ENCODE assay signal across 16 mouse cellular contexts in the genomic region with DNA sequence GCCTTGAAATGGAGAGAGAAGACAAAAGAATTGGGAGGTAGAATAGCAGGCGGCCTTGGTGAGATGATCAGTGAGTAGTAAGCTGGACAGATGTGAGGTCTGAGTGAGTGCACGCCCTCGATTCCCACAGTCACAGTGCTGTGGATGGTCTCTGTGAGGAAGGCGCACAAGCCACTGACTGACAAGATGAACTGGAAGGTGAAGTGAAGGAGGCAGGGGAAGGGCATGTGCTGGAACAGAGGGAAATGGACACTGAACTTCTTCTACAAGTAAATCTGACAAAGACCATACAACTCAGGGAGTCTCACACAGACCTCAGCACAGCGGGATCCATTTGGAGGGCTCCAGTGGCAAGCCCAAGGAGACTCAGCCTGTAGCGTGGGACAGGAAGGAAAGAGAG.
"Had no signal": no experiment of that assay in that cellular context is flagged by ENCODE, and none has a peak within 500 bp of the region (broad histone marks: within the 10 kb centered on the region; RNA-seq: fewer than 3 reads in every experiment).

No protein-coding gene starts in this region.

- H3K9ac ChIP-seq: neural tube, embryonic 13.5 days; neural tube, embryonic 15.5 days; stomach, embryonic 15.5 days had no signal

- H3K4me1 ChIP-seq: neural tube, embryonic 13.5 days; stomach, embryonic 15.5 days had no signal

- H3K27ac ChIP-seq: neural tube, embryonic 13.5 days; neural tube, embryonic 15.5 days; stomach, embryonic 15.5 days; stomach, postnatal 0 days had no signal

- DNase-seq: retina, postnatal 1 day; right cerebral cortex, adult 18-20 months; right cerebral cortex, postnatal 14 days; right cerebral cortex, postnatal 25 days; right cerebral cortex, postnatal 4 days; spleen, adult 18-20 months; thymus, adult 18-20 months; thymus, adult 2 months; thymus, postnatal 14 days; thymus, postnatal 25 days; thymus, postnatal 36 days; thymus, postnatal 4 days had no signal

- H3K4me3 ChIP-seq: neural tube, embryonic 13.5 days; neural tube, embryonic 15.5 days; stomach, embryonic 15.5 days had no signal

- H3K36me3 ChIP-seq: neural tube, embryonic 13.5 days; neural tube, embryonic 15.5 days; stomach, embryonic 15.5 days had no signal

- H3K27me3 ChIP-seq: neural tube, embryonic 13.5 days; neural tube, embryonic 15.5 days; stomach, embryonic 15.5 days had no signal

- H3K9me3 ChIP-seq: neural tube, embryonic 13.5 days; neural tube, embryonic 15.5 days; stomach, embryonic 15.5 days had no signal
